Mouse (Mus musculus) neural tube, embryonic 12.5 days (tissue): ENCODE measurements around the gene Myf5. TPM values are rescaled to one million over a fixed set of nuclear protein-coding genes. Genes with fewer than 3 reads are reported as not detected.

Experiments
- ATAC-seq: fragments of 200-750 bp; cut with Nextera tagmentation; 2 replicates; pipeline ENCODE4 v1.8.0; 2017; ENCODE audit warnings: low read depth, mild to moderate bottlenecking, moderate TSS enrichment, moderate library complexity; ENCODE audit not compliant: low FRiP score
- H3K27ac ChIP-seq: fragments of 300-500 bp; sonication (generic); 2 replicates; pipeline ENCODE4 v1.5.1; 2016
- H3K27me3 ChIP-seq: fragments of 300-500 bp; sonication (generic); replicated peaks from 2 replicates; pipeline ENCODE4 v1.6.1; 2016; ENCODE audit warnings: mild to moderate bottlenecking
- H3K36me3 ChIP-seq: fragments of 300-500 bp; sonication (generic); 2 replicates; pipeline ENCODE4 v1.6.1; 2016; ENCODE audit warnings: mild to moderate bottlenecking
- H3K4me1 ChIP-seq: fragments of 300-500 bp; sonication (generic); 2 replicates; pipeline ENCODE4 v1.6.1; 2016
- H3K4me2 ChIP-seq: fragments of 300-500 bp; sonication (generic); replicated peaks from 2 replicates; pipeline ENCODE4 v1.6.1; 2016; ENCODE audit warnings: mild to moderate bottlenecking
- H3K4me3 ChIP-seq: fragments of 300-500 bp; sonication (generic); 2 replicates; pipeline ENCODE4 v1.5.1; 2016
- H3K9ac ChIP-seq: fragments of 300-500 bp; sonication (generic); 2 replicates; pipeline ENCODE4 v1.6.1; 2016; ENCODE audit warnings: mild to moderate bottlenecking
- H3K9me3 ChIP-seq: fragments of 300-500 bp; sonication (generic); 2 replicates; pipeline ENCODE4 v1.6.1; 2016; ENCODE audit warnings: mild to moderate bottlenecking
- WGBS: fragments of 180-500 bp; shearing (Covaris S2); methylation state at CpG from one replicate; pipeline ENCODE4 v1.1.7; 2016; 5-methylcytosine and 5-hydroxymethylcytosine counted together
- polyA plus RNA-seq: library from polyadenylated mRNA; unstranded; fragments of >200 nt; fragmentation: Nextera tagmentation; extraction: Ambion mirVana; gene quantifications from 2 replicates; pipeline ENCODE4 v1.2.1, GENCODE M21; 2016

Gene Myf5
- polyA plus RNA-seq: 3.2 and 6.8 TPM in 2 replicates

DNA sequence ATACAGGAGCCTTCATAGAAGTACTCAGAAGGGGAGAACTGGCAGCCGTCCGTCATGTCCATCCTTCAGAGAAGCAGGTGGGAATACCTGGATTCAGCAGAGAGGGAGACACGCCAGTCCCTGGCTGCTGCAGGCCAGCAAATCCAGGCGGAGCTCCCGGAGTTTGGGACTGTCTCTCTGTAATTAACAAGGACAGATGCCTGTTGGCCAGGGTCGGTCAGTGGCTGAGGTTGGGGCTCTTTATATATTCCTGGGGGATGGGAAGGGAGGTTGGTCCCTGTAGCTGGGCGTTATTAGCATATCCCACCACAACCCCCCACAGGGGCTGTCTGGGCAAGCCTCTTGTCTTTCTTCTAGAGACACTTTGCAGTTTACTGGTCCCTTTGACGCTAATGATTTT, at the start of gene Myf5:
Gene Myf5 (minus strand): TSS at position 265 of the 400 bp plus-strand sequence.
- Histone ChIP-seq H3K36me3 (no peaks in the 10 kb centered on the region), H3K9ac (no peak within 1 kb of the TSS), H3K9me3 (no peaks in the 10 kb centered on the region), H3K4me3 (no peak within 1 kb of the TSS), H3K4me1 (0 out of 2 replicates have a peak, but pooled peaks cover 5% of the 10 kb centered on the region), H3K4me2 (no peak within 1 kb of the TSS; the same call in 1 of the 2 replicates), H3K27ac (no peak within 1 kb of the TSS), H3K27me3 (0 out of 2 replicates have a peak, but pooled peaks cover 4% of the 10 kb centered on the region)
- ATAC-seq: no peak
- WGBS: 36% methylated on average over 8 of the region's 8 CpGs

GRCm38 (mm10) chr10:107528758-107529157, 42.8 kb upstream of the Myf5 start:
- no peak overlapping the region for H3K4me2 ChIP-seq
- H3K36me3 ChIP-seq: no peaks in the 10 kb centered on the region
- 86% methylated on average over 1 of the region's 1 CpGs for WGBS
- no peaks in the 10 kb centered on the region for H3K4me1 ChIP-seq
- no peak overlapping the region for H3K9ac ChIP-seq
- no peak overlapping the region for H3K27ac ChIP-seq
- no peak overlapping the region for H3K4me3 ChIP-seq
- H3K27me3 ChIP-seq: no peaks in the 10 kb centered on the region
- H3K9me3 ChIP-seq: no peaks in the 10 kb centered on the region
- ATAC-seq: no peak

DNA sequence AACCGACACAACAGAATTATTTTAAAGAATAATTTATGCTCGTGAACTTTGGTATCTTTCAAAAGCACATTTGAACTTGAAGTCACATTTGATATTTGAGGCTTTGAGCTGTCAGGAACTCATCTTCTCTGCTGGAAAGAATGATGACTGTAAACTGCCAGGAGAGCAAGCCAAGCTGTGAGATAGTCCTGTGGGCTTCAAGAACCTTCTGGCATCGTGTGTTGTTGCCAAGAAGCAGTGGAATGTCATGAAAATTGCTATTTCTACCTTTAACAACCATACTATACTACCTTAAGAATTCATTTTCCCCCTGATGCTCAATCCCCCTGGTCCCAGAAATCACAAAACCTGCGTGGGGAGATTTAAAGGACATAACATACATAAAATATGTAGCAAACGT, 33.3 kb upstream of the Myf5 start:
- no peak overlapping the region for H3K27ac ChIP-seq
- no peak overlapping the region for H3K4me2 ChIP-seq
- no peaks in the 10 kb centered on the region for H3K36me3 ChIP-seq
- H3K4me1 ChIP-seq: no peaks in the 10 kb centered on the region
- WGBS: 82% methylated on average over 5 of the region's 5 CpGs
- H3K9ac ChIP-seq: no peak overlapping the region
- no peak overlapping the region for H3K4me3 ChIP-seq
- ATAC-seq: no peak
- no peaks in the 10 kb centered on the region for H3K9me3 ChIP-seq
- no peaks in the 10 kb centered on the region for H3K27me3 ChIP-seq

- Histone ChIP-seq H3K36me3 (no peaks in the 10 kb centered on the region), H3K9ac (no peak overlapping the region), H3K9me3 (no peaks in the 10 kb centered on the region), H3K4me3 (no peak overlapping the region), H3K4me2 (no peak overlapping the region), H3K4me1 (no peaks in the 10 kb centered on the region), H3K27me3 (no peaks in the 10 kb centered on the region), H3K27ac (no peak overlapping the region)
- no peak for ATAC-seq
- WGBS: 78% methylated on average over 7 of the region's 7 CpGs
Measured at GRCm38 (mm10) chr10:107516641-107517040, 30.7 kb upstream of the Myf5 start.

DNA sequence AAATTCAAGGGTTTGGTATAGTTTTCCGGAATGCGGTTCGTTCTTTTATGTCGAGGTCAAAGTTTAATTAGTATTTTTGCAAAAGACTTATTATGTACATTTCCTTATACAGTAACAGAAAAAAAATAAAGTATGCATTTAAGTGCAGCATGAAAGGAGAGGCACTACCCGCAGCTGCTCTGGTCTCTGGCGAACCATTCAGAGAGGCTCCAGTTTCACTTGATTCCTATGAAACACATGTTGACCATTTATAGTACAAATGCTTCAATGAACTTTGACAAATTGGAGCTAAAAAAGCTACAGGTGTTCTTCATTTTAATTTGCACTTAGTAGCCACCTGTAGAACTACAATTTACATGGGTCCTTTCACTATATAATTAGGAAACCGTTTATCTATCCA, 28.8 kb upstream of the Myf5 start:
- no peaks in the 10 kb centered on the region for H3K27me3 ChIP-seq
- no peaks in the 10 kb centered on the region for H3K4me1 ChIP-seq
- no peak overlapping the region for H3K4me2 ChIP-seq
- WGBS: 81% methylated on average over 7 of the region's 7 CpGs
- no peak overlapping the region for H3K27ac ChIP-seq
- no peak overlapping the region for H3K9ac ChIP-seq
- ATAC-seq: no peak
- no peaks in the 10 kb centered on the region for H3K36me3 ChIP-seq
- H3K9me3 ChIP-seq: no peaks in the 10 kb centered on the region
- H3K4me3 ChIP-seq: no peak overlapping the region

DNA sequence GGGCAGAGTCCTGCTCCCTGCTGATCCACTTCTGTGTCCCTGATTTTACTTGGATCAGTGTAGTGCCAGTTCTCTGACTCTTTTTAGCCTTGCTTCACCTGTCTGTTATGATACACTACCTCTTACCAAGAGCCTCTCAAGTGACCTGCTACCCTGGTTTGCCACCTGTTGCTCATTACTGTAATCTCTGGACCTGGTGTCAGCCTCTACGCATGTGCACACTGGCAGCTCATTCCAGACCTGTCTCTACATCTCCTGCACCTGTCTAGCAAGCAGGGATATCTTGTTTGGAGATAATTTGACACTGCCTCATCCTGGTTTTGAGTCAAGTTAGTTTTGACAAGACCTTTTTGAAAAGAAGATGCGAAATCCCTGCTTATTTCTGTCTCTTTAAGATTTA, 20.5 kb upstream of the Myf5 start:
- no peak overlapping the region for H3K4me2 ChIP-seq
- no peak overlapping the region for H3K27ac ChIP-seq
- H3K4me1 ChIP-seq: no peaks in the 10 kb centered on the region
- WGBS: 86% methylated on average over 2 of the region's 2 CpGs
- H3K27me3 ChIP-seq: no peaks in the 10 kb centered on the region
- H3K9ac ChIP-seq: no peak overlapping the region
- no peaks in the 10 kb centered on the region for H3K9me3 ChIP-seq
- H3K36me3 ChIP-seq: no peaks in the 10 kb centered on the region
- ATAC-seq: no peak
- H3K4me3 ChIP-seq: no peak overlapping the region

- no peaks in the 10 kb centered on the region for H3K4me1 ChIP-seq
- no peak overlapping the region for H3K9ac ChIP-seq
- no peaks in the 10 kb centered on the region for H3K27me3 ChIP-seq
- H3K4me3 ChIP-seq: no peak overlapping the region
- no peaks in the 10 kb centered on the region for H3K36me3 ChIP-seq
- 89% methylated on average over 4 of the region's 4 CpGs for WGBS
- no peaks in the 10 kb centered on the region for H3K9me3 ChIP-seq
- ATAC-seq: no peak
- no peak overlapping the region for H3K4me2 ChIP-seq
- H3K27ac ChIP-seq: no peak overlapping the region
Measured at GRCm38 (mm10) chr10:107503430-107503829, 17.5 kb upstream of the Myf5 start.

DNA sequence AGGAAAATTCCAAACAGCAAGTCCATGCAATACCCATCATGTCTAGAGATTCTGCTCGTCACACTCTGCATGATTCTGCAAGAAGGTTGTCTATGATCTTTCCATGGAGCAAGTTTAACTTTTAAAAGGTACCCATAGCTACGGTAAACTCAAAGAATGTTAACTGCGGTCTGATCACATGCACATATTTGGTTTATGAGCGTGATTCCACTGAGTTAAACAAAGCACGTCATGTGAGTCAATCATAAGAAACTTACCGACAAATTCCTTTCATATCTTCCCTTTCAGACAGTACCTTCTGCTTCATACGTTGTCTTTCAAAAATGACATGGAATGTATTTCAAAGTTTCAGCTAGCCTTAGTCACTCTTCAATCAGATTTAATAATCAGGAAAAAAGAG, 16.3 kb upstream of the Myf5 start:
- Histone ChIP-seq H3K4me3 (no peak overlapping the region), H3K4me1 (no peaks in the 10 kb centered on the region), H3K4me2 (no peak overlapping the region), H3K9me3 (no peaks in the 10 kb centered on the region), H3K27ac (no peak overlapping the region), H3K27me3 (no peaks in the 10 kb centered on the region), H3K9ac (no peak overlapping the region), H3K36me3 (no peaks in the 10 kb centered on the region)
- ATAC-seq: no peak
- WGBS: 91% methylated on average over 7 of the region's 7 CpGs

DNA sequence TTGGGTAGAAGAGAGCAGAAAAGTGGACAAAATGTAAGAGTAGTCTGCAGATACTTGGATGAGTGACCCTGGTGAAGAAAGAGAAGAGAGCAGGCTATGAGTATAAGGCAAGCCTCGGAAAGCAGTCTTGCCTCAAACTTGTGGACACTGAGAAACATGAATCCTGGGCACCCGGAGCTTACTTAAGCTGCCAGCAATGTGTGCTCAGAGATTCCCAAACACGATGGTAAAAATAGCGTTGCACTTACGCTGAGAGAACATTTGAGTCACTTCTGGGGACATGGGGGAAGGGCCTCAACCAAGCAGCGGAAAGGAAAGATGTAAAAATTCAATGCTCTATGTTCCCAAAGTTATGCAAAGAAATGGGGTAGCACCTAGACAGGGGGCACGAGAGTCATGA, 13.7 kb upstream of the Myf5 start:
- Histone ChIP-seq H3K9ac (no peak overlapping the region), H3K27ac (no peak overlapping the region), H3K9me3 (no peaks in the 10 kb centered on the region), H3K4me3 (no peak overlapping the region), H3K27me3 (no peaks in the 10 kb centered on the region), H3K4me1 (no peaks in the 10 kb centered on the region), H3K36me3 (no peaks in the 10 kb centered on the region), H3K4me2 (no peak overlapping the region)
- 83% methylated on average over 7 of the region's 7 CpGs for WGBS
- ATAC-seq: no peak

DNA sequence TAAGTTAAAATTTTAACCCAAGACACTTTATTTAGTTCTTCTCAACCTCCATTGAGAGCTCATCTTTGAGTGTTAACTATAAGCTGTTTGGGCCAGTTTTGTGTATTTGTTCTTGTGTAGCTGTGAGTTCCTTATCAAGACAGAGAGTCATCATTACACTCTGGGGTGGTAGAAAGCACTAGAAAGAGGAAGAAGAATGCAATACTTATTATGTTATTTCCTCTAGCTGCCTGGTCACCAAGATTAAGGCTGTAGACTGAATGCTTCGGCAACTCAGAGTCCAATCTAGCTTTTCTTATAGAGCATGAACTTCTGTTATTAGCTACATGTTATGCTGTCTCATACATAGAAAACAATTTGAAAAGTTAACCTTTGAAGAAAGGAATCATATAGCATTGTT, 10.5 kb upstream of the Myf5 start:
- H3K4me1 ChIP-seq: 0 out of 2 replicates have a peak, but pooled peaks cover 3% of the 10 kb centered on the region
- H3K27me3 ChIP-seq: no peaks in the 10 kb centered on the region
- H3K4me3 ChIP-seq: no peak overlapping the region
- no peaks in the 10 kb centered on the region for H3K9me3 ChIP-seq
- no peak overlapping the region for H3K27ac ChIP-seq
- no peak for ATAC-seq
- no peaks in the 10 kb centered on the region for H3K36me3 ChIP-seq
- WGBS: 87% methylated on average over 1 of the region's 1 CpGs
- no peak overlapping the region for H3K9ac ChIP-seq
- H3K4me2 ChIP-seq: no peak overlapping the region

DNA sequence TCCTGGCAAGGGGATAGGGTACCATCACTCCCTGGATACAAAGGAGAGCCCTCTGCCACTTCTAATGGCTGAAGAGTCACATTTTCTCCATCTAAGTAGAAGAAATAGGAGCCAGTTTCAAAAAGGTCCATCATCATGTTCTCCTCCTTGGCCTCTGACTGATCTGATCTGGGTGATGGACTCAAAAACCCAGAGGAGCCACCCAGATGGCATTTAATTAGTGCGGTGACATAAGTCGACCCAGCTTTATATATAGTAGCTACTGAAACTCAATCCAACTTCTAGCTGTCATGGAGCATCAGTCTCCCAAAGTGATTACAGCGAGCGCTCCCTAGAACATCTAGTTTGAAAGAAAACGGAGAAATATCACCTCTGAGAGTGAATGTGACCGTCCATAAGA, 8.6 kb upstream of the Myf5 start, which contains the start of gene Myf6:
Gene Myf6 (minus strand): TSS at position 170 of the 400 bp plus-strand sequence.
- 87% methylated on average over 6 of the region's 6 CpGs for WGBS
- H3K4me1 ChIP-seq: 0 out of 2 replicates have a peak, but pooled peaks cover 3% of the 10 kb centered on the region
- no peak within 1 kb of the TSS for H3K9ac ChIP-seq
- no peaks in the 10 kb centered on the region for H3K36me3 ChIP-seq
- no peak within 1 kb of the TSS for H3K27ac ChIP-seq
- no peak for ATAC-seq
- H3K4me3 ChIP-seq: no peak within 1 kb of the TSS
- H3K9me3 ChIP-seq: no peaks in the 10 kb centered on the region
- no peaks in the 10 kb centered on the region for H3K27me3 ChIP-seq
- peak within 1 kb of the TSS; percentile 48 for H3K4me2 ChIP-seq

DNA sequence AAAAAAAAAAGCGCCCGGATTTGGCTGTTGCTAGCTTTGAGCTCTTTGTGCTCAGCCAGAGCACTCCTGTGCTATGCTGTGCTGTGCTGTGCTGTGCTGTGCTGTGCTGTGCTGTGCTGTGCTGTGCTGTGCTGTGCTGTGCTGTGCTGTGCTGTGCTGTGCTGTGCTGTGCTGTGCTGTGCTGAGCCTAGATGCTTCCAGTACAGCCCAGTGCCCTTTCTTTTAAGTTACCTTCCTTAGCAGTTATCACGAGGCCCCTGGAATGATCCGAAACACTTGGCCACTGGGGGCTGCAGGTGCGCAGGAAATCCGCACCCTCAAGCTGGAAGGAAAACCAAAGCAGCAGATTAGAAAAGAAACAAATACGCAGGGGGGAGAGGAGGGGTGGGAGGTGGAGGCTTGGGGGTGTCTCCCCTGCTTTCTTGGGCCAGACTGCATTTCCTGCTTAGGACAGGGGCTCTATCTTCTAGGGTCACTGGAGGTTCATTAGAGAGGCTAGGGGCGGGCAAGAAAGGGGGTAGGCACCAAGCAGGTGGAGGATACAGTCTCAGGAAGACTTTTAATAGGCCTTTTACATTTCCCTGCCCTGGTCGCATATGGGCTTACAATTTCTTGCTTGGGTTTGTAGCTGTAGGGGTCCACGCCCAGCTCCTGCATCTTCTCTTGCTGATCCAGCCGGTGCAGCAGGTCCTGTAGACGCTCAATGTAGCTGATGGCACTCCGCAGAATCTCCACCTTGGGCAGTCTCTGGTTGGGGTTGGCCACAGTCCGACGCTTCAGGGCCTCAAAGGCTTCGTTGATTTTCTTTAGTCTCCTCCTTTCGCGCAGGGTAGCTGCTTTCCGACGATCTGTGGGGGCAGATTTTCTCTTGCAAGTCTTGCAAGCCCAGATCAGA, 7.9 kb upstream of the Myf5 start:
- no peak overlapping the region for H3K27ac ChIP-seq
- no peaks in the 10 kb centered on the region for H3K27me3 ChIP-seq
- WGBS: 50% methylated on average over 20 of the region's 20 CpGs
- no peaks in the 10 kb centered on the region for H3K36me3 ChIP-seq
- peak; percentile 82 for ATAC-seq
- H3K4me3 ChIP-seq: no peak overlapping the region
- peak overlapping the region; percentile 48 for H3K4me2 ChIP-seq
- no peaks in the 10 kb centered on the region for H3K9me3 ChIP-seq
- H3K4me1 ChIP-seq: 0 out of 2 replicates have a peak, but pooled peaks cover 3% of the 10 kb centered on the region
- no peak overlapping the region for H3K9ac ChIP-seq
